Mouse (Mus musculus) central nervous system, embryonic 14 days (tissue): Measurements from ENCODE around the gene Hoxc9. TPM values are rescaled to one million over a fixed set of nuclear protein-coding genes. Genes with fewer than 3 reads are reported as not detected.

Source experiments
- polyA plus RNA-seq: library from polyadenylated mRNA; depleted of rRNA; stranded (reverse); fragments of >200 nt; gene quantifications from 2 replicates; pipeline ENCODE4 v1.2.3, GENCODE M21; 2012; rRNA removed

The Hoxc9 gene
- polyA plus RNA-seq: 0.37 TPM in 1 of 2 replicates, not detected in the other

DNA sequence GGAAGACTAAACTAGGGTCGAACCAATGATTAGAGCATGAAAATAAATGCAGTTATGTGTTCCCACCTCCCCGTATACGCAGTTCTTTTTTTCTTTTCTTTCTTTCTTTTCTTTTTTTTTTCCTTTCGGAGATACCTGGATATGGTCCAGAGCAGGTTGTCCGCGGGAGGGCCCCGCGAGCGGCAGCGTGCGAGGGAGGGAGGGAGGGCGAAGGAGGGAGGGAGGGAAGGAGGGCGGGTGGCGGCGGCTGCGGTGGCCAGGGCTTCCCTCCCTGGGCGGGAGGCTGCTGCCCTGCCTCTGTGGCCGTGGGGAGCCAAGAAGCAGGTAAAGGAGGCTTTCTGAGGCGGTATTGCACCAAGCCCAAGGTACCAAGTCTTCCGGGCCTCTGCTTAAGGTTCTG is at the start of gene Hoxc9:
Gene Hoxc9 (plus strand): TSS at position 269 of the 400 bp plus-strand sequence.

GRCm38 (mm10) chr15:102936279-102936972 is 39.8 kb upstream of the Hoxc9 start, which contains the start of gene Hoxc12:
Hoxc12 (plus strand) TSS chr15:102936757.

GRCm38 (mm10) chr15:102954192-102955006 is 21.8 kb upstream of the Hoxc9 start, which contains the start of gene Hoxc11:
Hoxc11 (plus strand) TSS chr15:102954427.

GRCm38 (mm10) chr15:102966776-102967311 is 9.4 kb upstream of the Hoxc9 start, which contains the start of gene Hoxc10:
Hoxc10 (plus strand) TSS chr15:102966796.

DNA sequence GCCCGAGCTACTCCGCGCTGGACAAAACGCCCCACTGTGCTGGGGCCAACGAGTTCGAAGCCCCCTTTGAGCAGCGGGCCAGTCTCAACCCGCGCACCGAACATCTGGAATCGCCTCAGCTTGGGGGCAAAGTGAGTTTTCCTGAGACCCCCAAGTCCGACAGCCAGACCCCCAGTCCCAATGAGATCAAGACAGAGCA is 9.0 kb upstream of the Hoxc9 start, which contains the start of gene Hoxc5:
Gene Hoxc5 (plus strand): TSS at position 132 of the 199 bp plus-strand sequence.

GRCm38 (mm10) chr15:102990461-102991397 is 14.5 kb downstream of the Hoxc9 start, which contains the start of gene Hoxc8:
Hoxc8 (plus strand) TSS chr15:102990607.

DNA sequence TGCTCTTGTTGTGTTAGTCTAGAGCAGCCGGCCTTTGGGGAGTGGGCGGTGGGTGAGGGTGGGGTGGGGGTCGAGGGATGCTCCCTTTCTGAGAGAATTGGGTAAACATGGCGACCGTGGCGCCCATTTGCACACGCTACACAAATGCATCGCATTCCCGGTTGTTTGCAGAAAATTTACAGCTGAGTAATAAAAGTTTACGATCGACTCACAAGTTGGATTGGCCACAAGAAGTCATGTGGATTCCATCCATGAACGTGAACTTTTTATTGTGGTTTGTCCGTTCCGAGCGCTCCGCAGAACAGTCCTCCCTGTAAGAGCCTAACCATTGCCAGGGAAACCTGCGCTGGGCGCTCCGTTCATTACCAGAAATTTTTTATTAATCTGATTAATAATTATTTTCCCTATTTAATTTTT is 21.7 kb downstream of the Hoxc9 start, which contains the start of gene Hoxc6:
Gene Hoxc6 (plus strand): TSS at position 319 of the 417 bp plus-strand sequence.

DNA sequence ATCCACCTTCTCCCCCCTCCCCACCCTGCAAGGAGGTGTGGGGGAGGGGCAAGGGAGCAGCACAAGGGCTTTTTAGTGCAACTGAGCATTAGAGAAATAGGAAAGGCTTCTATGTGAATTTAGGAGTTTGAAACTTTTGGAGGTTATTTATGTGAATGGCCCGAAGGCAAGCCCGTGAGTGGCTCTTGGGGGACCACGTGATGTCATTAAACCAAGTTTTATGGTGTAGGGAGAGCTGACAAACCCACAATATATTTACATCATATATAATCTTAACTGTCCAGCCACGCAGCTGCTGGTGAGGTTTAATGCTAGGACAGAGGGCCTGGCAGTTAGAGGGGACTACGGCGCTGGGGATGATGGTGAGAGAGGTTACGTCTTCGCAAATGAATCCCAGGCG is 42.4 kb downstream of the Hoxc9 start, which contains the start of gene Hoxc4:
Gene Hoxc4 (plus strand): TSS at position 299 of the 400 bp plus-strand sequence.

Other genes with a start within 250 kb of the Hoxc9 start
- 0.05 and 0.14 TPM in 2 replicates for gene Hoxc13, start 55.3 kb upstream of the Hoxc9 start, polyA plus RNA-seq
- gene Hoxc12, start 39.7 kb upstream of the Hoxc9 start, polyA plus RNA-seq: not detected in 2 replicates
- gene Hoxc11, start 22.0 kb upstream of the Hoxc9 start, polyA plus RNA-seq: not detected in 2 replicates
- not detected in 2 replicates for gene Hoxc10, start 9.6 kb upstream of the Hoxc9 start, polyA plus RNA-seq
- 5.6 and 6.4 TPM in 2 replicates for gene Hoxc5, start 9.0 kb upstream of the Hoxc9 start, polyA plus RNA-seq
- 5.9 TPM in 1 of 2 replicates, not detected in the other for gene Hoxc8, start 14.2 kb downstream of the Hoxc9 start, polyA plus RNA-seq
- gene Hoxc6, start 21.8 kb downstream of the Hoxc9 start, polyA plus RNA-seq: 1.6 and 13.9 TPM in 2 replicates
- gene Hoxc4, start 42.5 kb downstream of the Hoxc9 start, polyA plus RNA-seq: 10.7 and 10.8 TPM in 2 replicates
- gene Smug1, start 190.7 kb downstream of the Hoxc9 start, polyA plus RNA-seq: 29.9 and 35.9 TPM in 2 replicates